Mouse (Mus musculus) midbrain, embryonic 10.5 days (tissue): ENCODE data around the gene Zfp952. TPM values are rescaled to one million over a fixed set of nuclear protein-coding genes. Genes with fewer than 3 reads are reported as not detected.
A peak's percentile ranks its signal among the peaks of the same experiment; 100 is the strongest.
"Not testable (repeated sequence)": the region's sequence is repeated elsewhere in the genome, so short reads cannot be mapped to it uniquely, and the experiment has no call there.

ENCODE experiments used
- DNase-seq: peaks from one replicate; pipeline ENCODE4 v3.0.0-alpha.2; 2017; ENCODE audit warnings: low spot score
- H3K27ac ChIP-seq: fragments of 300-500 bp; sonication (generic); replicated peaks from 2 replicates; pipeline ENCODE4 v1.5.1; 2016; ENCODE audit warnings: mild to moderate bottlenecking
- H3K27me3 ChIP-seq: fragments of 300-500 bp; sonication (generic); 2 replicates; pipeline ENCODE4 v1.6.1; 2016; ENCODE audit warnings: low read depth, mild to moderate bottlenecking; ENCODE audit not compliant: poor library complexity, severe bottlenecking
- H3K36me3 ChIP-seq: fragments of 300-500 bp; sonication (generic); 2 replicates; pipeline ENCODE4 v1.6.1; 2016; ENCODE audit warnings: mild to moderate bottlenecking, moderate library complexity
- H3K4me1 ChIP-seq: fragments of 300-500 bp; sonication (generic); 2 replicates; pipeline ENCODE4 v1.6.1; 2016
- H3K4me3 ChIP-seq: fragments of 300-500 bp; sonication (generic); 2 replicates; pipeline ENCODE4 v1.5.1; 2016; ENCODE audit warnings: mild to moderate bottlenecking, moderate library complexity
- H3K9me3 ChIP-seq: fragments of 300-500 bp; sonication (generic); replicated peaks from 2 replicates; pipeline ENCODE4 v1.6.1; 2016; ENCODE audit warnings: mild to moderate bottlenecking
- WGBS: fragments of 180-500 bp; shearing (Covaris S2); methylation state at CpG from one replicate; pipeline ENCODE4 v1.1.7; 2016; 5-methylcytosine and 5-hydroxymethylcytosine counted together
- polyA plus RNA-seq: library from polyadenylated mRNA; unstranded; fragments of >200 nt; fragmentation: Nextera tagmentation; extraction: Ambion mirVana; gene quantifications from 2 replicates; pipeline ENCODE4 v1.2.1, GENCODE M21; 2016

Gene Zfp952
- polyA plus RNA-seq, 1 experiment from 2014 or later: 15.3 TPM

- Histone ChIP-seq H3K4me1 (peaks cover 10% of the 10 kb centered on the region), H3K36me3 (peaks cover 27% of the 10 kb centered on the region), H3K4me3 (peak overlapping the region; percentile 84), H3K27ac (no peak overlapping the region; the same call in 1 of the 2 replicates), H3K9me3 (no peaks in the 10 kb centered on the region; the same call in 1 of the 2 replicates), H3K27me3 (no peaks in the 10 kb centered on the region)
- DNase-seq: no peak
- 70% methylated on average over 12 of the region's 12 CpGs for WGBS
Measured at GRCm38 (mm10) chr17:32991965-32992698, 797 bp upstream of the Zfp952 start.

GRCm38 (mm10) chr17:32998492-32998891 is 5.6 kb downstream of the Zfp952 start:
- WGBS: 84% methylated on average over 2 of the region's 2 CpGs
- Histone ChIP-seq H3K4me3 (no peak overlapping the region), H3K27me3 (no peaks in the 10 kb centered on the region), H3K27ac (no peak overlapping the region), H3K36me3 (peaks cover 71% of the 10 kb centered on the region), H3K4me1 (peaks cover 10% of the 10 kb centered on the region), H3K9me3 (peaks cover 10% of the 10 kb centered on the region)
- DNase-seq: no peak

- H3K27ac ChIP-seq: no peak overlapping the region
Measured at GRCm38 (mm10) chr17:33008337-33008736, 15.4 kb downstream of the Zfp952 start.

GRCm38 (mm10) chr17:33020434-33020833 is 27.5 kb downstream of the Zfp952 start:
- H3K9me3 ChIP-seq: peaks cover 95% of the 10 kb centered on the region
- not testable (repeated sequence) for H3K27ac ChIP-seq
- peaks cover 99% of the 10 kb centered on the region for H3K36me3 ChIP-seq

More at GRCm38 (mm10) chr17:33008337-33008736, 15.4 kb downstream of the Zfp952 start:
- peaks cover 26% of the 10 kb centered on the region for H3K36me3 ChIP-seq
- H3K27me3 ChIP-seq: no peaks in the 10 kb centered on the region
- no peak overlapping the region for H3K4me3 ChIP-seq
- H3K9me3 ChIP-seq: peaks cover 12% of the 10 kb centered on the region
- DNase-seq: no peak
- 54% methylated on average over 9 of the region's 9 CpGs for WGBS
- H3K4me1 ChIP-seq: no peaks in the 10 kb centered on the region

GRCm38 (mm10) chr17:33032376-33032775 is 39.4 kb downstream of the Zfp952 start:
- Histone ChIP-seq H3K27me3 (no peaks in the 10 kb centered on the region), H3K4me3 (peak overlapping the region; percentile 95), H3K27ac (peak overlapping the region; percentile 94), H3K36me3 (peaks cover 40% of the 10 kb centered on the region), H3K9me3 (peaks cover 23% of the 10 kb centered on the region), H3K4me1 (peaks cover 5% of the 10 kb centered on the region)
- 20% methylated on average over 10 of the region's 10 CpGs for WGBS
- no peak for DNase-seq

More at GRCm38 (mm10) chr17:33020434-33020833, 27.5 kb downstream of the Zfp952 start:
- H3K4me3 ChIP-seq, DNase-seq, H3K4me1 ChIP-seq, H3K27me3 ChIP-seq: not testable (repeated sequence)

- peak; percentile 84 for DNase-seq
- Histone ChIP-seq H3K36me3 (peaks cover 32% of the 10 kb centered on the region), H3K9me3 (peaks cover 16% of the 10 kb centered on the region; the same call in 1 of the 2 replicates), H3K27ac (peak within 1 kb of the TSS; percentile 94), H3K4me1 (peaks cover 5% of the 10 kb centered on the region), H3K27me3 (no peaks in the 10 kb centered on the region), H3K4me3 (peak within 1 kb of the TSS; percentile 95)
- 3% methylated on average over 27 of the region's 27 CpGs for WGBS
Measured at GRCm38 (mm10) chr17:33032900-33033891, 40.3 kb downstream of the Zfp952 start, which contains the start of gene Zfp763. TSS of gene Zfp763 (minus strand) at chr17:33033402.

Other genes starting within 250 kb of the Zfp952 start
- 49.4 and 52.8 TPM in 2 replicates for gene Zfp871, start 204.8 kb upstream of the Zfp952 start, polyA plus RNA-seq
- 30.1 and 44.5 TPM in 2 replicates for gene Zfp811, start 183.2 kb upstream of the Zfp952 start, polyA plus RNA-seq
- gene Zfp799, start 162.9 kb upstream of the Zfp952 start, polyA plus RNA-seq: 12.1 and 12.8 TPM in 2 replicates
- 7.9 and 8.9 TPM in 2 replicates for gene Zfp870, start 101.5 kb upstream of the Zfp952 start, polyA plus RNA-seq
- not detected in 2 replicates for gene Cyp4f14, start 75.8 kb upstream of the Zfp952 start, polyA plus RNA-seq
- 1.6 and 2.9 TPM in 2 replicates for gene Cyp4f13, start 45.7 kb upstream of the Zfp952 start, polyA plus RNA-seq
- gene Zfp472, start 27.3 kb upstream of the Zfp952 start, polyA plus RNA-seq: 11.5 and 13.2 TPM in 2 replicates
- gene Zfp763, start 40.3 kb downstream of the Zfp952 start, polyA plus RNA-seq: 16.8 and 18.5 TPM in 2 replicates
- not detected in 2 replicates for gene 4921501E09Rik, start 74.9 kb downstream of the Zfp952 start, polyA plus RNA-seq
- 6.6 and 8.1 TPM in 2 replicates for gene Zfp563, start 96.2 kb downstream of the Zfp952 start, polyA plus RNA-seq
- 0.06 TPM in 1 of 2 replicates, not detected in the other for gene Morc2b, start 146.6 kb downstream of the Zfp952 start, polyA plus RNA-seq
- not detected in 2 replicates for gene Olfr55, start 175.3 kb downstream of the Zfp952 start, polyA plus RNA-seq
- not detected in 2 replicates for gene Olfr239, start 198.2 kb downstream of the Zfp952 start, polyA plus RNA-seq
- gene Olfr1564, start 228.6 kb downstream of the Zfp952 start, polyA plus RNA-seq: not detected in 2 replicates